In genomic region chr11:99041051-99041729, GRCm38 (mm10) we compare ENCODE assay signal across 8 mouse cellular contexts. TPM values are rescaled to one million over a fixed set of nuclear protein-coding genes. Genes with fewer than 3 reads are reported as not detected.
DNase-seq lines count a peak whose midpoint lies in the region; TF ChIP-seq lines count a peak whose summit lies in the region.

Gene Igfbp4 (plus strand): TSS chr11:99041244.

- peak within 1 kb of the TSS; percentile 76 for H3K9ac ChIP-seq in MEL (ENCODE audit: control insufficient read depth, low read depth, low read length, poor library complexity, severe bottlenecking)

- peaks cover 3 to 14% of the 10 kb centered on the region in 2 experiments; a peak in 3 of 4 replicates for H3K4me1 ChIP-seq in MEL (ENCODE audit: control insufficient read depth in 1 of 2, insufficient read depth in 2 of 2, low read length in 2 of 2)

- peak; percentile 43 to 69; a peak in 3 of 4 replicates for TF ChIP-seq POLR2A in MEL (IDR thresholded peaks at IDR 0.05; ENCODE audit: control insufficient read depth in 1 of 2, insufficient read depth in 1 of 2, low read depth in 1 of 2, low read length in 2 of 2, poor library complexity in 1 of 2)

- peak within 1 kb of the TSS; percentile 87 for H3K27ac ChIP-seq in MEL (ENCODE audit: control insufficient read depth, low read depth, low read length)

- no peak for TF ChIP-seq EP300 in MEL (IDR thresholded peaks at IDR 0.05; ENCODE audit: low read depth in 1 of 2, low read length in 2 of 2)

- TF ChIP-seq CTCF in MEL (IDR thresholded peaks at IDR 0.05 in 2 of 3, conservative IDR thresholded peaks at IDR 0.05 in 1 of 3; ENCODE audit: control insufficient read depth in 1 of 3, insufficient read depth in 1 of 3, low read depth in 2 of 3, low read length in 3 of 3, poor library complexity in 1 of 3, severe bottlenecking in 1 of 3), result peak in 1 of 3 experiments; percentile 22; a peak in 1 of 6 replicates

- H3K9me3 ChIP-seq in MEL (replicated peaks; ENCODE audit: insufficient read depth, low read length), result no peaks in the 10 kb centered on the region

- H3K36me3 ChIP-seq in MEL (ENCODE audit: control insufficient read depth in 1 of 2, insufficient read depth in 2 of 2, low read length in 2 of 2), result peaks cover 0 to 4% of the 10 kb centered on the region in 2 experiments; a peak in 2 of 4 replicates

- TF ChIP-seq RAD21 in MEL (IDR thresholded peaks at IDR 0.05; ENCODE audit: low read depth, low read length), result no peak

- H3K79me2 ChIP-seq in MEL (ENCODE audit: control insufficient read depth, insufficient read depth, low read length, poor library complexity), result peaks cover 9% of the 10 kb centered on the region

- peak within 1 kb of the TSS; percentile 63 to 65 for H3K4me3 ChIP-seq in MEL (ENCODE audit: control insufficient read depth in 1 of 2, insufficient read depth in 1 of 2, low read depth in 2 of 2, low read length in 2 of 2)

- no peaks in the 10 kb centered on the region for H3K27me3 ChIP-seq in MEL (ENCODE audit: control insufficient read depth in 1 of 2, insufficient read depth in 2 of 2, low read length in 2 of 2)

- DNase-seq in MEL (ENCODE audit: low read depth, low spot score), result peak; percentile 78
- peak in 1 of 2 experiments; percentile 48 for DNase-seq in adrenal gland, postnatal 4 days (ENCODE audit: low spot score in 2 of 2)
- peak in 1 of 2 experiments; percentile 52 for DNase-seq in frontal cortex, adult 2 months (ENCODE audit: extremely low spot score in 1 of 2, low spot score in 1 of 2)
- DNase-seq in heart, postnatal 4 days, result peak; percentile 86
- DNase-seq in layer of hippocampus, postnatal 10 days (ENCODE audit: low spot score in 2 of 2), result peak; percentile 62 to 73
- DNase-seq in lung, postnatal 10 days, result peak; percentile 88
- DNase-seq in ovary, postnatal 10 days (ENCODE audit: low spot score), result peak; percentile 70
- DNase-seq in c-Kit-positive CD71-positive TER-119-positive erythroid progenitor cells, embryonic 14.5 days (ENCODE audit: low spot score), result no peak

TF ChIP-seq in MEL, 35 proteins besides CTCF, POLR2A, EP300 and RAD21:
- TF ChIP-seq NELFE (IDR thresholded peaks at IDR 0.05; ENCODE audit: low read depth, low read length) (peak; percentile 60; the same call in 1 of the 2 replicates), JUND (IDR thresholded peaks at IDR 0.05; ENCODE audit: low read depth, low read length) (no peak), TCF12 (IDR thresholded peaks at IDR 0.05; ENCODE audit: low read depth, low read length) (no peak), CHD1 (IDR thresholded peaks at IDR 0.05; ENCODE audit: low read depth, low read length) (peak; percentile 70; the same call in 1 of the 2 replicates), BHLHE40 (IDR thresholded peaks at IDR 0.05; ENCODE audit: borderline replicate concordance, low read depth, low read length) (no peak), UBTF (IDR thresholded peaks at IDR 0.05; ENCODE audit: borderline replicate concordance, insufficient read depth, low read depth, low read length) (no peak; the same call in 1 of the 2 replicates), CHD2 (IDR thresholded peaks at IDR 0.05; ENCODE audit: low read length) (no peak), MAZ (IDR thresholded peaks at IDR 0.05; ENCODE audit: low read depth, low read length) (peak; percentile 42), TAL1 (IDR thresholded peaks at IDR 0.05; ENCODE audit: low read length) (no peak), MAX (IDR thresholded peaks at IDR 0.05; ENCODE audit: low read length) (peak; percentile 68), TBP (IDR thresholded peaks at IDR 0.05; ENCODE audit: low read depth, low read length) (no peak), MAFK (IDR thresholded peaks at IDR 0.05; ENCODE audit: borderline replicate concordance, low read depth, low read length) (no peak), KAT2A (conservative IDR thresholded peaks at IDR 0.05; ENCODE audit: low read depth, low read length) (no peak), HCFC1 (IDR thresholded peaks at IDR 0.05; ENCODE audit: low read depth, low read length) (peak; percentile 44; the same call in 1 of the 2 replicates), MXI1 (IDR thresholded peaks at IDR 0.05; ENCODE audit: low read depth, low read length) (peak; percentile 43), POLR2AphosphoS5 (IDR thresholded peaks at IDR 0.05; ENCODE audit: borderline replicate concordance, low read depth, low read length) (no peak), ZMIZ1 (IDR thresholded peaks at IDR 0.05; ENCODE audit: low read depth, low read length) (peak; percentile 82), SMC3 (IDR thresholded peaks at IDR 0.05; ENCODE audit: low read depth, low read length) (peak; percentile 2), MYC (IDR thresholded peaks at IDR 0.05; ENCODE audit: low read depth, low read length) (peak; percentile 17; the same call in 1 of the 2 replicates)
TF ChIP-seq in MEL: peak in this region for 9.

RNA-seq across cellular contexts. Expression of gene Igfbp4, which starts in this region (rescaled TPM):
- 89.8 and 94.4 TPM in 2 replicates for total RNA-seq in MEL (2012; rRNA removed)
- 100 to 1,000 TPM in 1 of 2 experiments, not detected in 1; 221 TPM for polyA plus RNA-seq in MEL (2012; ENCODE audit: insufficient read depth in 1 of 2, insufficient read length in 2 of 2, low read depth in 1 of 2, low replicate concordance in 2 of 2, missing spikeins in 1 of 2)
- total RNA-seq in adrenal gland, postnatal 4 days (2021), result 100 to 1,000 TPM; 223 to 254 TPM
- 64.3 and 86.3 TPM in 2 replicates for polyA plus RNA-seq in frontal cortex, adult 2 months (2012; rRNA removed)
- total RNA-seq in heart, postnatal 4 days (2021), result 100 to 1,000 TPM; 204 to 217 TPM
- total RNA-seq in layer of hippocampus, postnatal 10 days (2021), result 10 to 100 TPM; 95.0 to 96.7 TPM
